Mouse (Mus musculus): Measurements from ENCODE around the gene Pmvk. TPM values are rescaled to one million over a fixed set of nuclear protein-coding genes. Genes with fewer than 3 reads are reported as not detected.

The Pmvk gene
- polyA plus RNA-seq, 1 experiment, result 23.3 TPM

Other genes starting within 250 kb of the Pmvk start
- 59.3 and 69.8 TPM in 2 replicates for gene Thbs3, start 239.4 kb upstream of the Pmvk start, polyA plus RNA-seq (2012; rRNA removed)
- gene Mtx1, start 227.5 kb upstream of the Pmvk start, polyA plus RNA-seq (2012; rRNA removed), result 112 and 131 TPM in 2 replicates
- 0.94 and 1.2 TPM in 2 replicates for gene Muc1, start 225.5 kb upstream of the Pmvk start, polyA plus RNA-seq (2012; rRNA removed)
- gene Krtcap2, start 208.6 kb upstream of the Pmvk start, polyA plus RNA-seq (2012; rRNA removed), result 67.7 and 77.1 TPM in 2 replicates
- gene Trim46, start 208.2 kb upstream of the Pmvk start, polyA plus RNA-seq (2012; rRNA removed), result 4.1 and 6.0 TPM in 2 replicates
- gene Dpm3, start 195.2 kb upstream of the Pmvk start, polyA plus RNA-seq (2012; rRNA removed), result 200 and 251 TPM in 2 replicates
- gene Slc50a1, start 184.0 kb upstream of the Pmvk start, polyA plus RNA-seq (2012; rRNA removed), result 128 and 156 TPM in 2 replicates
- gene Efna1, start 173.4 kb upstream of the Pmvk start, polyA plus RNA-seq (2012; rRNA removed), result 41.8 and 43.5 TPM in 2 replicates
- 0.36 and 0.55 TPM in 2 replicates for gene Efna3, start 131.6 kb upstream of the Pmvk start, polyA plus RNA-seq (2012; rRNA removed)
- gene Efna4, start 116.5 kb upstream of the Pmvk start, polyA plus RNA-seq (2012; rRNA removed), result 3.4 and 3.7 TPM in 2 replicates
- gene Adam15, start 104.5 kb upstream of the Pmvk start, polyA plus RNA-seq (2012; rRNA removed), result 96.1 and 101 TPM in 2 replicates
- gene Dcst2, start 92.6 kb upstream of the Pmvk start, polyA plus RNA-seq (2012; rRNA removed), result 0.24 and 0.41 TPM in 2 replicates
- 0.07 and 0.33 TPM in 2 replicates for gene Dcst1, start 89.3 kb upstream of the Pmvk start, polyA plus RNA-seq (2012; rRNA removed)
- 36.4 and 39.5 TPM in 2 replicates for gene Zbtb7b, start 59.8 kb upstream of the Pmvk start, polyA plus RNA-seq (2012; rRNA removed)
- gene Lenep, start 51.7 kb upstream of the Pmvk start, polyA plus RNA-seq (2012; rRNA removed), result 1.2 and 1.5 TPM in 2 replicates
- 30.8 and 34.6 TPM in 2 replicates for gene Flad1, start 42.7 kb upstream of the Pmvk start, polyA plus RNA-seq (2012; rRNA removed)
- 21.7 and 29.6 TPM in 2 replicates for gene Cks1b, start 36.2 kb upstream of the Pmvk start, polyA plus RNA-seq (2012; rRNA removed)
- gene Shc1, start 36.1 kb upstream of the Pmvk start, polyA plus RNA-seq (2012; rRNA removed), result 85.7 and 87.7 TPM in 2 replicates
- 34.0 and 38.0 TPM in 2 replicates for gene Pygo2, start 24.3 kb upstream of the Pmvk start, polyA plus RNA-seq (2012; rRNA removed)
- gene Pbxip1, start 17.8 kb upstream of the Pmvk start, polyA plus RNA-seq (2012; rRNA removed), result 167 and 208 TPM in 2 replicates
- gene Kcnn3, start 65.6 kb downstream of the Pmvk start, polyA plus RNA-seq (2012; rRNA removed), result 10.6 and 16.4 TPM in 2 replicates